Mouse (Mus musculus) kidney, postnatal 14 days (tissue): ENCODE results near the gene 5730522E02Rik.

Experiments used
- DNase-seq: peaks from one replicate; pipeline ENCODE4 v3.0.0; 2022; ENCODE audit warnings: mixed read lengths

The 5730522E02Rik gene

GRCm38 (mm10) chr11:25772231-25772630 is 438.3 kb downstream of the 5730522E02Rik start:
- DNase-seq = no peak

DNA sequence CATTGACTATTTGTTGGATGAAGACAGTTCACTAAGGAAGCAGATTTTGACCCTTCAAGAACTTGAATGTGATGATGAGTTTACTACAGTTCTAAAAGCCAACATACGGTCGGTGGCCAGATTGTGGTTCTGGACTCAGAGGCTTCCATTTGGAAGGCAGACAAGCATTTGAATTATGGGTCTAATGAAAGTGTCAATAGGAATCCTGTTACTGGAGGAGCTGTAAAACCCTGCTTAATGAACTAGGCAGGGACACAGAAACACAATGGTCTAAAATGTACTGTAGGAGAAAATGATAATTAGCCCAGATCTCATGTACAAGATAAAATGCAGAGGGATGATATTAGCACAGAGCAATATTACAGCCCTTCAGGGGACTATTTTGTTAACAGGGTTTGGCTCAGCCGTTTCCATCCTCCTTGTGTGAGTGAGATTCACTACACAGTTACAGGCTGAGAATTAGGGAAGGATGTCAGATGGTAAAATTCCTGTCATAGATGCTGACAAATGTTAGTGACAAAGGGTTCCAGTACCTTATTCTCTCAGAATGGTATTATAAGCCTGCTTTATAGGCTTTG is 439.5 kb downstream of the 5730522E02Rik start:
- no peak for DNase-seq

DNA sequence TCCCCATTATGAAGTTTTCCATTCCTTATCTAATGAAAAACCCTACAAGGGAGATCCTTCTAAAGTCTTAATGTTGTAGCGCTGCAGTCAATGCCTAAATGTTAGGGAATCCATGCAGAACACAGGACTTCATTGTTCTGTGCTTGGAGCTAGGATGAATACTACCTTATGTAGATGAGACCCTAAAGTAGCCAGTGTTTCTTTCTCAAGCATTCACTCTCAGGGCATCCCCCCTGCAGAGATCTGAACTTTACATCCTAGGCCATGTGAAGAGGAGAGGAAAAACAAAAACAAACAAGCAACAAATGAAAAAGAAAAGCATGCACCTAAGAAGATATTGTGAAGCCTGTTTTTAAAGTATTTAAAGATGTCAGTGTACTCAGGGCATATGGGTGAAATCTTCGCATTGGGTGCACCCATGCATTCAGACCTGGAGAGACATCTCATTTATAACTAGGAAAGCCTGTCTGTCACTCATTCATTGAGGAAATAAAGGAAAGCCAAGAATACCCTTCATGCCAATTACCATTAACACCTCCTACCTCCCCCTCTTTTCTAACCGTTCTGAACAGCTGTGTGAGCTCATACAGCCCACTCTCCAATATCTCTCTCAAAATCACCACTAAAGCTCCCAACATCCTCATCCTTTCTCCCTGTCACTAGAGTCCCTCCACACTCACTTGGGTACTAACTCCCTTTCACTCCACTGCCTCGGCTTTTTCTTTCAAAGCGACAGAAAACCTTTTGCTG is 442.8 kb downstream of the 5730522E02Rik start:
- DNase-seq = no peak

DNA sequence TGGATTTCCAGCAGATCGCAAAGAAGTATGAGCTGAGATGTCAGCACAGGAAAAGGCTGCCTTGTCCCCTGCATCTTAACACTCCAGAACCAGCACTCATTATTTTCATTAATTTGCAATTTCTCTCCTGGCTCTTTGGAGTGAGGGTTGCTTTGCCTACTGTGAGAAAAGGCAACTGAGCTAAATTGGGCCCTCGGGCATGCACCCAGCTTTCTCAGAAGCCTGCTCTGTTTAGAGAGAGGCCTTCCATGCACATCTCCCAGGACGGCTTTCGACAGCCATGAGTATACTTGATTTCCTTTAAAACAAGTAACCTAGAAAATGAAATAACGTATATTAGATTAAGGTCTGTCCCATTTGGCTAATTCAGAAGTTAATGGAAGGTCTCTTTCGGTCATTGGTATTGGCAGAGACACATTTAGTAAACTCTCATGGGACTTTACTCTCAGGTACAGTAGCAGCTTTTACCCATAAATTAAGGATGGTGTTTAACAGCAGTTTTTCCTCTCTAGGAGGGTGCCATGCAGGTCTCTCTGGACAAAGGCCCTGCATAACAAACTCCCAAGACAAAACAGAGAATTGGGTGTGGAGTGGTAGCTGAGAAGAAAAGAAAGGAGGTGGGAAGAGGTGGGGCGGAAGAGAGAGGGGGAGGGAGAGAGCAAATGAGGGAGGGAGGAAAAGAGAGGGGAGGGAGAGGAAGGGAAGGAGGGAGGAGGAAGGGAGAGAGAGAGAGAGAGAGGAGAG is 457.2 kb downstream of the 5730522E02Rik start:
- DNase-seq = no peak

DNA sequence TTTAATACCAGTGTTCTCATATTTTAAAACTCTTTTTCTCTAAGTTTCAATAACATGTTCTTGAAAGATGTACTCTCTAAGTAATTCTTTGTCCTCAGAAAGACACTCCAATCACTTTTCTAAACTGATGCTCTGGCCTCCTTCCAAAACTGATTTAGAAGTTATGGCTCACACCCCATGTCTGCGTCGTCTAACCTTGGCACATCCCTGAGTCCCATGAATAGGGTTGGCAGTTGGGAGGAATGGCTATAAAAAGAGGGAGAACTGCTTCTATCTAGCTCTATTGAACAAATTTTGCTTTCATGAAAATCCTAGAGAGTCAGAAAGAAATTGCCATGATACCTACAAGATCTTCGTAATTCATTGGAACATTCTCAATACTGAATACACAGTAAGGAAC is 458.1 kb downstream of the 5730522E02Rik start:
- DNase-seq = no peak

- no peak for DNase-seq
Observed at GRCm38 (mm10) chr11:25747098-25747862, 463.3 kb downstream of the 5730522E02Rik start.

- DNase-seq = no peak
Observed at GRCm38 (mm10) chr11:25743664-25744063, 466.9 kb downstream of the 5730522E02Rik start.

DNA sequence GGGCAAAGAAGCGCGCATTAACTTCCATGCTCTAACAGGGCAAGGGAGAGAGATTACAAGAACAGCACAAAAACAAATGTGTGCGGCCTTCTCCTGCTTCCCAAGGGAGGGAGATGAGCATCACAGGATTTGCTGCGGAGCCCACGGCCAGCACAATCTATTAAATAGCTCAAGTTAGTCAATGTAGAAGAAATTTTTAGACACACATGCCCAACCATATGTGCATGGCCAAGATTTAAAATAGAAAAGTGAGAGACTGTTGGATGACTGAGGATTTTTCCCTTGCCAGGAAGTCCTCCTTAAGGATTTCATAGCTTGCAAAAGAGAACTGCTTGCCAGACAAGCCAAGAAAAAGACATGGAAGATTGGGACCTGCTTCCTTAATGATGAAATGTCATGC is 473.3 kb downstream of the 5730522E02Rik start:
- no peak for DNase-seq

DNA sequence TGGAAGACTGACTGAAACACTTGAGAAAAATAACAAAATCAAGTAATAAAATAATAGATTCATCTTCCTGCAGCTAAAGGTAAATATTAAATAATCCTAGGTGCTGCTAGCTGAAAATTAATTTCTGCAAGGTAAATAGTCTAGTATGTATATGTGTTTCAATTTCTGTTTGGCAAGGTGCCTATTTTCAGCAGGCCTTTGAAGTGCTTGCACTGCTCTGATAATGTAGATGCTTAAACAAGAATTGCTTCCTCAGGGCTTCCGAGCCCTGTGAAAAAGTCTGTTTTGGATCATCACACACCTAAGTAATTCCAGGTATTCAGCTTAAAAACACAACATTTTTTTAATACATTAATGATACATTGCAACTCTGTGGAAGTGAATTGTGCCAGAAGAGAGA is 481.1 kb downstream of the 5730522E02Rik start:
- DNase-seq = no peak

DNA sequence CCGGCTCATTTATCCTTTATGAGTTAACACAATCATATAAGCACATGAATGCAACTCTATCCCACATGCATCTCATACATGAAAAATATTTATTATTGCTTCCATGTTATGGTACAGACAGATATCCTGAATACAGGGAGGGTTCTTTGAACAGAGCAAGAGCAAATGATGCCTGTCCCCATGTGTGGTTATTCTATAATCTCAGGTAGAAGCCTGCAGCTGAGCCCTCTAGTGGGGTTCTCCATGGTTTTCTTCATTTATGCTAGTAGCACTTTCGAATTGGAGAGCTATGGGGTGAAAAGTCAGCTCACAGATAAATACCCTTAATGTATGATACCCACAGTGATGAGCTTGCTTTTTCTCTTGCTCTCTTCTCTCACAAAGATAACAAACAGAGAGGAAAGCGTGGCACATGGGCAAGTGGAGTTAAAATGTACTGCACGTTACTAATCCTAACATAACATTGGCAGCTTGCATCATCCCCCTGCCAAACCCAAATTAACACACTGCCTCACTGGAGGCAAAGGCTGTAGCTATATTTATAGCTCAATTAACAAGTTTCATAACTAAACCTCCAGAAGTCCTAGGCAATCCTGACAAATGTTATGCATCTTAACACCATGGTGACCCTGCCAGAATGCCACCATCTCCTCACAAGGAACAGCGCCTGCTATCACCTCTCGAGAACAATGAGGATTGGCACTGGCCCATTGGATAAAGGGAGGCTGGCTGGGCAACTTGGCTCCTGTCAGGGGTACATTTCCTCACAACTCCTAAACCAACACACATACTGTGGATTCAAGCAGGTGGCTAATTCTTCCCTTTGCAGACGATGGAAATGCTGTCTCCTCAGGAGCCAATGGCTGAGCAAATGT is 494.9 kb downstream of the 5730522E02Rik start:
- DNase-seq = no peak

DNA sequence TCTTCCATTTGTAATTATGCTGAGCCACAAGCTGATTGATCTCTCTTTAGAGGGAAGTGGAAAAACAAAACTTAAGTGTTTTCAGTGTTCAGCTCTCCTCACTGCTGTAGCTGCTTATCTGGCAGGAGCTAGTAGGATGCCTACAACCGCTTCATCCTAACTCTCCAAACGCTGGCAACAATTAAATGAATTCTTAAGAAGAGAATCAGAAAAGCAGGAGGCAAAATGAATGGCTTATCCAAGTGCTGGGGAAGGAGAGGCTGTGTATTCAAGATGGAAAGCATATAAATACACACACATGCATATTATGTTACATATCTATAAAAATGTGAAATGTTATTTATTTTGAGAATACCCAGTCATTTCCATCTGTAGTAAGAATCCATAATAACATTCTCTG is 500.0 kb downstream of the 5730522E02Rik start:
- DNase-seq = no peak

DNA sequence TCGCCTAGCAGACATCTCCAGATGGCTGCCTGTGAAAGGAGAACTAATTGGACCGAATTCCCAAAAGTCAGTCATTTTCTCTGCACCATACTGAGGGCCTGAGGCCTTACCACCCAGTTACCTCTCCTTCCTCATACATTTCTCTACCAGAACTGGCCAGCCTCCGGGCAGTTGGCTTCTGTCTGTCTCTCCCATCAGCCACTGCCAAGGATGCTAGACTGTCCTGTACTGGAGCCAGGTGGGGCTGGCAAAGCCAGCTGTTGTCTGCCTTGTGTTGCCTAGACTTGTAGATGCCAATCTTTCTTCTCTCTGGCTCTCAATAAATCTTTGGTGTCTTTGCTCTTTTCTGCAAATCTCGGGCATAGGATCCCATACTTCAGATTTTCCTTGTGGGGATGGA is 500.7 kb downstream of the 5730522E02Rik start:
- no peak for DNase-seq

DNA sequence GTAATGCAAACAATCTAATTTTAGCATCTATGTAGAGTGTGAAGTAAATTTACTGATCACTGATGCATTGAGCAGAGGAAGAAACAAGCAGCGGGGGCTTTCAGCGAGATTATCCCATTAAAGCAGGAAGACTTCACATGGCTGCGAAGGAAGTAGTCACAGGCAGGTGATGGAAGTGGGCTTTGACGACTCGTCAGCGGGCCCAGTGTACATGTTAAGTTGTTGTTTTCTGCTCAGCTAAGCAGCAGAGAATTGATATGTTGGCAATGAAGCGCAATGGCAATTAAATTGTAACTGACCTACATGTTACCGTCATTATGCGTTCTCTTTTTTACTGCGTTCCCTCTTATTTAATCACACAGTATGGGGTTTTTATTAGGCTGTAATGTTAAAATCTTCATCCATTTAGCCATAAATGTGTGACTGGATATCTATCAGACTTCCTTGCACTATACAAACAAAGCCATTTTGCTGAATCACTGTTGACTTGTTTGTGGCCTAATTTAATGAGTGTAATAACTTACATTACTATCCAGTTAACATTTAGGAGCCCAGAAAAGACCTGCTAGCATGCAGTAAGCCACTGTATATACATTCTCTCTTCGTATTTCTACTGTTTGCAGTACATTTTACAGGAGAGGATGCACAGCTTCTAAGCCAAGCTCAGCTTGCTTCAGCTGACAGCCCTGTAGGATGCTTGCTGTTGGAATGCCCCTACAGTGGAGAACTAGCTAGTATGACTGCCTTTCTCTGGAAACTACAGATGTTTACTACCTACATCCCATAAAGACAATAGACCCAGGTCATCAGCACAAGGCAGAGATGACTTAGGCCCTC is 506.0 kb downstream of the 5730522E02Rik start:
- DNase-seq = no peak

DNA sequence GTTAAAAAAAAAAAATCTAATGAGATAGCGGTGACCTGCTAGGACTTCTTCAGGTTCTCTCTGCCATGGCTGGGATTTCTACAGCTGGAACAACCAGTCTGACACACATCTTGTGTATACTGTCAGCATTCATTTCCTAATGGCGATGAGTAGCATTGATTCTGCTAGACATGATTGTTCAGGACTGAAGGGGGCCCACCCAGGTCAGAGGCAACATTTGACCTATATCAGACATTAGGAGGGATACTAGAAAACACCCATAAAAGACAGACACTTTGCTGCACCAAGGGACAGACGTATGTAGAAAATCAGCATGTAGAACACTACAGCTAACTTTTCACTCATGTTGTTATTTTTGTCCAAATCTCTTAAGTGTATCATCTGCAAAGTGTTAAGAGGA is 507.8 kb downstream of the 5730522E02Rik start:
- DNase-seq = no peak

GRCm38 (mm10) chr11:25697508-25698193 is 512.9 kb downstream of the 5730522E02Rik start:
- DNase-seq = no peak

DNA sequence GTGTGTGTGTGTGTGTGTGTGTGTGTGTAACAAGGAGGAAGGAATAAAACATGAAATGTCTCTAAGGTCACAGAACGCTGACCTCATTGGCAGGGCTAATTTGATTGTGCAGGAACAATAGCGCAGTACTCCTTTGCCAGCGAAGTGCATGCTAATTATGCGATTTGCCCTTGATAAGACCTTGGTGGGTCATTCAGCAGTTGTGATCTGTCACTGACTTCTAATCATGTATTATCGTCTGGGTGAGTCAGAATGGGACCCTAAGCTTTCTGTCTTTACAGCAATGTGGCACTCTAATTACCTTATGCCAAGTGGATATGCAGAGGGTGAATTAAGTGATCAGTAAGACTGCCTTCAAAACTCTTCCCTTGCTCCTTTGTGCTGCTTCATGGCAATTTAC is 514.4 kb downstream of the 5730522E02Rik start:
- DNase-seq = no peak

GRCm38 (mm10) chr11:25684731-25685130 is 525.8 kb downstream of the 5730522E02Rik start:
- no peak for DNase-seq

- no peak for DNase-seq
Observed at GRCm38 (mm10) chr11:25679856-25680255, 530.7 kb downstream of the 5730522E02Rik start.

GRCm38 (mm10) chr11:25674194-25674593 is 536.4 kb downstream of the 5730522E02Rik start:
- no peak for DNase-seq

DNA sequence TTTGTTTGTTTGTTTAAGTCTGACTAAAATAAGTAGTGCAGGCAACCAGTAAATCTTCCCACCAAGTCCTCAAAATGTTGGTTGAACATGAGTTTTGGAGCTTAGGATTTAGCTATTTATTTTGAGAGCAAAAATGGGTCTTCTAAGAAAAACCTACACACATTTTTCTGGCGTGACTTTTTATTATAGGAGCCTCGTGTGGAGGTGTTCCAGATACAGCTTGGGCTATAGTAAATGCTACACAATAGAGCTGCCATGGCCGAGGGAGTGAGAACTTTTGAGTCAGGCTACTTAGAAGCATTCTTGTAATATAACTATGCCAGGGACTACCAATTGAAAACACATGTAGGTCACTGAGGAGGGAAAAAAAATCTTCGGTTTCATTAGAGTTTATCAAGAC is 540.5 kb downstream of the 5730522E02Rik start:
- DNase-seq = no peak
